Mouse (Mus musculus): Measurements from ENCODE around the gene Rxra.

Gene Rxra

DNA sequence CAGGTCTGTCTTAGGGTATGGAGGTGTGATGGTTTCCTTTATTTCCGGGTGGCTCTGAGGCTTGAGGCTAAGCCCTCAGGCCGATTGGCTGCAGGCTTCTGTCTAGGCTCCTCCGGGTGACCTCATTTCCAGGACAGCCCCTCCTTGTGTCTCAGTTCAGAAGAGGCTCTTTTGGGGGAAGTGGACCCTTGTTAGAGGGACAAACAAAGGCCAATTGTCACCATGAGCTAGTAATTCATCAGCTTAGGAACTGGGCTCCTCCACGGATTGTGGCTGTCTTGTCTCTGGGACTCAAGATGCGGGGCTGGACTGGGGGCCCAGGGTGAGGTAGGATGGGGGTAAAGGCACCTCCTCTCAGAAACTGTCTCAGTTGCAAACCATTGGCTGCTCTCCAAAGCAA lies 5.5 kb upstream of the Rxra start:
- CTCF ChIA-PET: no interaction called here

DNA sequence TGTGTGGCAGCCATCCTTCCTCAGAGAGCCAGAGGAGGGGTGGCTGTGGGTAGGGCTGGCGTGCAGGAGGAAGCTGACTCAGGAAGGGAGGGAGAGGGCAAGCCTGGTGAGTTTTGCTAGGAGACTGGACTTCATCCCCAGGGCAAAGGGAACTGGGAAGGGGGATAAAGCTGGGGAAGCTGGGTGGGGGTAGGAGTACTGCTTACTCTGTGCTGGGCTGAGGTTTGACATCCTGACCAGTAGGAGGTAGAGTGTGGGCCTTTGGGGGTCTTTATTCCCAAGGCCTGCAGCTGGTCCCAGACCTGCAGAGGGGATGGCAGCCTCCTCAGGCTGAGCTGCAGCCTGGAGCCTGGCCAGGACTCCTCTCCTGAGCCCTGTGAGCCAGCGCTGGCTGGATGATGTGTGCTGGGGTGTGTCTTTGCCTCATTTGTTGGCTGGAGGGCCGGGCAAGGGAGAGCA lies 4.6 kb upstream of the Rxra start:
- CTCF ChIA-PET: no interaction called here

DNA sequence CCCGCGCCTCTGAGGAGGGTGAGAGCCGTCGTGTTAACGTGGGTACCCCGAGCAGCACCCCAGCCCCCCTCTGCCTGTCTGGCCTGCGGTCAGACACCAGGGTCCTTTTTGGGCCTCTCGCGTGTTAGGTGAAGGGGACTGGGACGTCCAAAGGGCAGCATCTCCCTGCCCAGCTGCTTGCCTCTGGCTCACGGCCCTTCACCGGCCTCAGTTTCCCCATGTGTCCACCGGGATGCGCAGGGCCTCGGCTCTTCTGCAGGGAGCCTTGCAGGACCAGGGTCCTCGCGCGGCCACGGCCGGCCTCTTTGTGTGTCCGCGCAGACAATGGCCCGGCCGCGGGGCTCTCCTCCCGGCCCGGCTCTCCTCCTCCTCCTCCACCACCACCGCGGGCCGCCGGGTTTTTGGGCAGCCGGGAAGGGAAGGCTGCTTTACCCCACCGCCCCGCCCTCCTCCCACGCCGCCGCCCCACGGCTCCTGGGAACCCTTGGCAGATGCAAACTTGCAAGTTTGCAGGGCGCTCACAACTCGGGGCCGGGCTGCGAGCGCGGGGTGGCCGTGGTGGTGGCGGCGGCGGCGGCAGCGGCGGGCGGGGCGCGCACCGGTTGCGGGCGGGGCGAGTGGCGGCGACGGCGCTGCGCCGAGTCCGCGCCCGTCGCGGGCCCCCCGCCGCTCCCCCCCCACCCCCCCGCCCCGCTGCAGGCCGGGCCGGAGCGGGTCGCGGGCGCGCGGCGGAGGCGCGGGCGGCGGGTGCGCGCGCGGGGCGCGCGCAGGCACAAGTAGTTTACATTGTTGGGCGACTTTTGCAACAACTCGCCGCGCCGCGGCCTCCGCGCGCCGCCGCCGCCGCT lies 462 bp downstream of the Rxra start:
- CTCF ChIA-PET: no interaction called here

DNA sequence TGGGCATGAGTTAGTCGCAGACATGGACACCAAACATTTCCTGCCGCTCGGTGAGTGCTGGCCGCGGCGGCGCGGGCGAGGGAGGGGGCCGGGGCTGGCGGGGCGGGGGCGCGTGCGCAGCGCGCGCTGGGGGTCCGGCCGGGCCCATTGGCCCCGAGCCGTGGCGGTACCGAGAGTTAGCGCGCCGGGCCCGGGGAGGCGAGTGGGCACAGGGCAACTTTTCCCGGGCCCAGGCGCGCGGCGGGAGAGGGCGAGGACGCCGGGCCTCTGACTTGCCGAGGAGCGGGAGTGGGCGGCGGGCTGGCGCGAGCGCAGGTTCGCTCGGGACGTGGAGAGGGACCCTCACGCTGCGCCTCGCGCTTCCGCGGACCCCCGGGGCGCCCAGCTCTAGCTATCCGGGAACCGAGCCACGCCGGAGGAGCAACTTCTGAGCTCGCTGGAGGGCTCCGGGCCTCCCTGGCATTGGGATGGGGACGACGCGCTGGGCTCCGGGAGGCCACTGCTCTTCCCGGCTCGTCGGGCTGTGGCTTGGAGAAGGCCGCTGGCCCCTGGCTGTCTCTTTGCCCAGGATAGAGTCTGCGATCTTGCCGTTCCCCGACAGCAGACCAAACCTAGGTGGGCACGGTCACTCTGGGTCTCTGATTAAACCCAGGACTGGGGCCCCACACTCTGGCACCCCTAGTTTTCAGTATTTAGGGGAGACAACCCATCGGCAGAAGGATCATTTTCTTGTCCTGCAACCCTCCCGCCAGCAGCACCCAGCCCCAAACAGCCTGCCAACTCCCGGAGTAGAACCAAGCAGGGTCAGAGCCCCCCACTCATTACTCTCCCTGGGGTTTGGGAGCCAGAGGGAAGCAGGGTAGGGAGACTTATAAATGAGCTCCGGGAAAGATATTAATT lies 1.4 kb downstream of the Rxra start:
- CTCF ChIA-PET: interaction anchor here (0.6 kb wide), 1 partner anchor 1453 kb away, joined by 8 read pairs; no protein-coding TSS in a partner anchor

DNA sequence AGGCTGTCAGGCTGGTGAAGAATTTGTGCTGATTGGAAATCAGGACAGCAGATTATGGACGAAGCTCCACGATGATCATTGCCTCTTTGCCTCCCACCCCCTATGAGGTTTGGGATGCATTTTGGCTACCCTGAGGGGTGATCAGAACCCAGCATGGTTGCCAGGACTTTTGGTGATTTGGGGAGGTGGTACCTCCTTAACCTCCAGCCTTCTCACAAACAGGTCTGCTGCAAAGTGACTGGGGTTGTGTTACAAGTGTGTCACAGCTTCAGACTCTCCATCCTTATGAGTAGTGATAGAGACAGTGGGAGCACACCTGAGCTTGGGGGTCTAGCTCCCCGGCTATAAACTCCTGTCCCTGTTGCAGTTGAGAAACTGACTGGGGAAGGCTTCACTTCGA lies 2.1 kb downstream of the Rxra start:
- CTCF ChIA-PET: no interaction called here

DNA sequence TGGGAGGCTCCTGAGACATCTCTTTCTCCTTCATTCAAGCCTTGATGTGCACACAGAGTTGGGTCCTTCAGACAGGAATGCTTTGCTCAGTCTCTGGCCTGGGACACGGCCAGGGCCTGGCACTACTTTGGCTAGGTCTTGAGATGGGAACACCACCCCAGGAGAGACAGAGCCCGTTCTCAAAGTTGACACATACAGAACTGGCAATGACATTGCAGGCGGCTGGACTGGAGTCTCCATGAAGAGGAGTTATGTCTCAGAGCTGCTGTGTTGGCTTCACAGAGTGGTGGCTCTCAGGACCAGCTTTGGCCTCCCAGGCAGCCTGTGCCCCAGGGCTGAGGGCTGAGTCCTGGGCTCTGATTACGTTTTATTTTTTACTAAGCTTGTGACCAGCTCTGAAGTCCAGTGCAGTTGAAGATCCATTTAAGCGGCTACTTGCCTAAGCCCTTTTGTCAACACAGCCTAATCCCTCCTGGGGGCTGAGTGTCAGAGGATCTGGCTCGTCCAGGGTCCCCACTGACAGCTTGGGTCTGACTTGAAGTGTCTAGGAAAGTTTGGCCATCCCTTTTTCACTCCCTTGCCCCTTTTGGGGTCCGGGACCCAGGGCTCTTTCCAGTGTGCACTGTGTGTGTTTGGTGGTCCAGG lies 2.7 kb downstream of the Rxra start:
- CTCF ChIA-PET: no interaction called here

DNA sequence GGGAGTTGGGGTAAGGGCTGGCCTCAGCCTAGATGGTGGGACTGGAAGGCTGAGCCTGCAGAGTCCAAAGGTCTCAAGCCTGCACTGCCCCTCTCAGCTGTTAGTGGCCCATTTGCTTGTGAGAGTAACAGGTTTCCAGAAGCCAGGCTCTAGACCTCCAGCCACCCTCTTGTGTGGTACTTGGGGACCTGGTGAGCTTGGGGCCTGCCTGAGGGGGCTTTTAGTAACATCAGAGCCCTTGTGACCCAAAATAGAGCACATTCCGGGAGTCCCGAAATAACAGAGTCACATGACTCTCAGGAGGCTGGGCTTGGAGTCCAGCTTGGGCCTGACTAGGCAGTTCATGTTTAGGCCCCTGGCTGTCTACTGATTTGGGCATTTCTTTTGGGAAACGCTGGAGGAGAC lies 3.4 kb downstream of the Rxra start:
- CTCF ChIA-PET: no interaction called here

DNA sequence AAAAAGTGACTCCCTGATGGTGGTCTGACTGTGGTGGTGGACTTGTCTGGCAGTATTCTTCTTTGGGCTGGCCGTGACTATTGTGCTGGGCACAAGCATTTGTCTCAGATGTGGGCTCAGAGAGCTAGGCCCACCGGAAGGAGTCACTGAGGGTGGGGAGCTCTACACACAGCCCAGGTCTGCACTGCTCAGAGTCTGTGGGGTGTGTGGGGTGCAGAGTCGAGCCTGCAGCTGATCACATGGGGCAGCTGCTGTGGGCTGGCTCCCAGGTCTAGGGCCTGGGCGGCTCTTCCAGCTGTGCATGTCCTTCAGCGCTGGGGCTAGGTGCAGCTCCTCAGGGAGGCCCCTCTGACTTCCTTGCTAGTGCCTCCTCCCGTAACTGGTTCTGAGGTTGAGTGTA lies 3.8 kb downstream of the Rxra start:
- CTCF ChIA-PET: no interaction called here

DNA sequence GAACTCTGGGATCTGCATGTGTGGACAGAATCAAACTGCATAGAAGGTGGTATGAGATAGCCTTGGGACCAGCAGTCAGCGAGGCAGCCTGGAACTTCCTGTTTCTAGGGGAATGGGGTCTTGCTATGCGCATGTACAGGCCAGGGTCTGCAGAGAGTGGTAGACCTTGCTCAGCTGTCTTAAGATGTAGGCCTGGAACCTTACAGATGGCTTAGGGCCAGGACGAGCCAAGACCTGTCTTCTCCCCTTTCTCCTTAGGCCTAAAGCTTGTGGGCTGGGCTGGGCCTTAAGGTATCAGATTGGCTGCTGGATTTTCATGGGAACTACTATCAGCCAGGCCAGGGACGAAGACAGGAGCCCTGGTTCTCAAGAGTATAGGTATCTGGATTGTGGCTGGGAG lies 4.4 kb downstream of the Rxra start:
- CTCF ChIA-PET: no interaction called here

DNA sequence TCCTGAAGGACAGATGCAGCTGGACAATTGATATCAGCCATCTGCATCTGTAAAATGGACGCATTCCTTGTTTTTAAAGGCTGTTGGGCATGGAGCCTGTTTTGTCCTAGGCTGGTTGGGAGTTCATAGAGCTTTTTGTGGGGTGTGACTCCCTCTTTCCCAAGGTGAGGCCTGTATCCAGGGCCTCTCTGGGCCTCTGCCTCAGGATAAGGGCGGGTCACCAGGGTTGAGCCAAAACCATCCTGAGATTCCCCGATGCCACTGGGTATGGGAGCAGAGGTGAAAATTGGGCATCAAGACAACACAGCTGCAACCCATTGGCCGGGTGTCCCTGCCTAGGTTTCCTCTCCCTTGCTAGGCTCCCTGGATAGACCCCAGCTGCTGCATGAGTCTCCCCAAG lies 5.2 kb downstream of the Rxra start:
- CTCF ChIA-PET: no interaction called here

DNA sequence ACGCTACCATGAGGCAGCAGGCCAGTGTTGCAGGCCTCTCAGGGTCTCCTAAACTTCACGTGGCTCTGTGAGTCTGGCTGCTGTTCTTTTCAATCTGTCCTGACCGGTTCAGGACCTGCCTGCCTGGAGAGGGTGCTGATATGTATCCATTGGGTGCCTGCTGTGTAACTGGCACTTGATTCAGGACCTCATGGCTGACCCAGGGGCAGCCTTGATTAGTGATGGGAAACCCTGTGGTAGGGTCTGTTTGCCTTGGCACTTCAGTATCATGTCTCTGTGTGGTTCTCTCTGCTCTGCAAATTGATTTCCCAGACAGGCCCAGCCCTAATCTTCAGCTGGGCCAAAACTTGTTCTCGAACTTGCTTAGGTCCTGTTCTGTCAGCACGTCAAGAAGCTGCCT lies 5.9 kb downstream of the Rxra start:
- CTCF ChIA-PET: no interaction called here

DNA sequence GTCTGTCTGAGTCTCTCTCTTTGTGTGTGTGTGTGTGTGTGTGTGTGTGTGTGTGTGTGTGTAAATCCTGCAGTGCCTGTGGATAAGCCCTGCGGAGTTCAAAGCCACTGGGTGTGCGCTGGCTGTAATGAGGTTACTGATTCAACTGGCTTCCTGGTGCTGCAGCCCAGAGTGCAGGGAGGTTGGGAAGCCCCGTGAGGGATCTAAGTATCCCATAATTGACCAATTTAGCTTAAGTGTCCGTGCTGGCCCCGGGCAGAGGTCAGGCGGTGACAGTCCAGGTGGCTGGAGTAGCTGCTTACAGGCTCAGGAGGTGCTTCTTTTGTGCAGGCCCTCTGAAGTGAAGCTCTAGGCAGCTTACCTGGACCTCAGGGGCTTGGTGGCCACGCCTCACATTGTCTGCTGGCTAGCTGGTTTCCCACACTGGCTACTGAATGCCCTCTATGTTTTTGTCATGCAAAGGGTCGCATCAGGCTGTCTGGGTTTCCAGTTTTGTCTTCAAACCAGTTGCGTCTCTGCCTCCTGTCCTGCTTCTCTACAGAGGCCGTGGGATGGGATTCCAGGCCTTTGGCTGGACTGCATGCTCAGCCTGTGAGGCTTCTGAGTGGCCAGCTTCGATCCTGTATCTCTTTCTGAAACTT lies 7.9 kb downstream of the Rxra start:
- CTCF ChIA-PET: interaction anchor here (0.7 kb wide), 1 partner anchor 225 kb away, joined by 5 read pairs; no protein-coding TSS in a partner anchor

DNA sequence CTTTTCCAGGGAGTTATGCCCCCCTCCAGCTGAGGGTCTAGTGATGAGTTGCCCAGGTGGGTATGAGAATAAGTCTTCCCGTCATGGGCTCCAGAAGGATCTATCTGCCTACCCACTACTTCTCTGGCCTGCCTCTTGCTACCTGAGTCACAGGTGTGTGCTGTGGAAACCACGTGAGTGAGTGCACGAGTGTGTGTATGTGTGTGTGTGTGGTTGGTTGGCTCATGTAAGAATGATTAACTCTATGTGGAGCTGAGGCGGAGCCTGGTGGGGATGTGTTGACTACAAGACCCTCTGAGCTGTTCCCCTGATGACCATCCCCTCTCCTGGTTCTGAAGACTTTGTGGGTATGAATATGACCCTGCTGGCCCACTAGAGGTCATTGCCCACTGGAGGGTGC lies 9.7 kb downstream of the Rxra start:
- CTCF ChIA-PET: no interaction called here

DNA sequence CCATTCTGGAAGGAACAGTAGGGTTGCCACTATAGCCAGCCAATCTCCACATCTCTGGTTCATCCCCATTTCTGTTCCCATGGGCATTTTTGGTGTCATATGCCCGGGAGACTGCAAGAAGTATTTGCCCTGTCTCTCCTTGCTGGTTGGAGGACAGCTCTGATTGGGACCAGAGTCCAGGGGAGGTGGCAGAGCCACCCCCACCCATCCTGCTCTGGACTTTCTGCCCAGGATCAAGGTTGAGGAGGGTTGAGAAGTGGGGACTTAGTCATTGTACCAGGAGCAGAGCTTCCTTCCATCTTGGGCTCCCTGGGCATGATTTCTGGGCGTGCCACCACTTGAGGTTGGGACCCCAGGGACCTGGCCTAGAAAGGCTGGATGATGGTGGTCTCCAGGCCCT lies 10.1 kb downstream of the Rxra start:
- CTCF ChIA-PET: no interaction called here

DNA sequence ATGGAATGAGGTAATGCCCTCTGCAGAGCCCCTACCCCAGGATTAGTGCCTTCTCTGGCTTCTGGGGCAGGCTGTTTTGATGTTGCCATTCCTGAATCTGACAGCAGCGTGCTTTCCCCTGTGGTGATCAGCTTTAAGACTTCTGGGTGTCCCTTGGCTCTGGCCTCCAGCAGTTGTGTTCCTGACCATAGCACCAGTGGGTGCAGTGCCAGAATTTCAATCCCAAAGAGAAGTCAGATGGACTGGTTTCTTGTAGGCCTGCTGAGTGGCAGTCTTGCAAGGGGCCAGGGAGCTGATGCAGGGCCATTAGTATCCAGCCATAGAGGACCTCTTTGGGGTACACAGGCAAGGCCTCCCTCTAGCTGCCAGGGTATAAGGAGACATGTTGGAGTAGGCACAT lies 10.8 kb downstream of the Rxra start:
- CTCF ChIA-PET: no interaction called here

DNA sequence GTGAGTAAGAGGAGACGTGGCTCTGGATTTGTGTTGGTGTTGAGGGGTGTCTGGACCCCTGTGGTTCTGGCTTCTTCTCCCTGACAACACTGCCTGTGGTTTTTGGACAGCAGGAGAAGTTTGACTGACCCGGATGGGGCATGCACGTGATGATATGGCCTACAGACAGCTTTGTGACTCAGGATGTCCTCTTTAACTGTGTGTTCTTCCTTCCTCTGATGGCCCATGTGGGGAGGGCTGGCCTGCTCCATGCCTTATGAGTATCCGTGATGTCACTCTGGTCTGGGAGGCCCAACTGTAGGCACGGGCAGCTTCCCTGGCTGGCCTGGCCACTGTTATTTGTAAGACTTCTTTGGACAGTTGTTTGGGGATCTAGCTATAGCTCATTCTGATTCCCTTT lies 11.7 kb downstream of the Rxra start:
- CTCF ChIA-PET: no interaction called here

DNA sequence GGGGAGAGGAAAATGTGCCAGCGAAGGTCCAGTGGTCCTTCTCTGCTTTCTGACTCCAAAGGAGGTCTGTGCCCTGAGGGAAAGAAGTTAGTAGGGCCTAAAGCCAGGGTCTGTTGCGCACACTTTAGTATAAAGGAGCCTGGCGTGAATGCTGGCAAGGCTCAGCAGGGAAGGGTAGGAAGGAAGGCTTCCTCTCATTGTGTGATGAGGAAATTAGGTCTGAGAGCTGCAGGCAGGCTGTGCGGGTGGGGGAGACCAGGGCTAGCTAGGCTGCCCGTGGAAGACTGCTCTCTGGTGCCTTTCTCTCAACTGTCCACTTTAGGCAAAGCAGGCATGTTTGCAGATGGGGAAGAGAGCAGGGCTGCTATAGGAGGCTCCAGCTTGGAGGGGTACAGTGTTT lies 14.5 kb downstream of the Rxra start:
- CTCF ChIA-PET: no interaction called here

DNA sequence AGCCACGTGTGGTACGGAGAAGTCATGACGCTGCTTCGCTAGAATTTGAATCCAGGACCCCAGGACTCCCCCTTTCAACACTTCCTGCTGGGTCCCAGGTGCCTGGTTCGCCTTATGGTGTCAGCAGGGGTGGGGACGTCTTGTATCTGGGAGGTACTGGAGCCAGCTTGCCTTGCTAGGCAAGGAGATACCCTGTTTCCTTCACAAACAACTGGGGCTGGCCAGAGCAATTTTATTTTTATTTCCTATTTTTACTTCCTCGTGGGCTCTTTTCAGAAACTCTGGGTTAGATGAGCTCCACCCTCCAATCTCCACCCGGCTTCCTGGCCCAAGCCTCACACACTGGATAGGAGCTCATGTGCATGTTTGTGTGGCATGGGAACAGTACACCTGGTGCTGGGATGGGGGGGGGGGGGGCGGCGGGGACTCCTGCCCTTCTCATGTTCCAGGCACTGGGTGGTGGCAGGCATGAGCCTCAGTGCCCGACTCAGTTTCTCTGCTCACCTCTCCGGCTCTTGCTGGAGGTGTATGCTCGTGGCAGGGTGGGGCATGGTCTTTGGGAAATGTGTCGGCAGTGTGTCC lies 15.0 kb downstream of the Rxra start:
- CTCF ChIA-PET: no interaction called here

DNA sequence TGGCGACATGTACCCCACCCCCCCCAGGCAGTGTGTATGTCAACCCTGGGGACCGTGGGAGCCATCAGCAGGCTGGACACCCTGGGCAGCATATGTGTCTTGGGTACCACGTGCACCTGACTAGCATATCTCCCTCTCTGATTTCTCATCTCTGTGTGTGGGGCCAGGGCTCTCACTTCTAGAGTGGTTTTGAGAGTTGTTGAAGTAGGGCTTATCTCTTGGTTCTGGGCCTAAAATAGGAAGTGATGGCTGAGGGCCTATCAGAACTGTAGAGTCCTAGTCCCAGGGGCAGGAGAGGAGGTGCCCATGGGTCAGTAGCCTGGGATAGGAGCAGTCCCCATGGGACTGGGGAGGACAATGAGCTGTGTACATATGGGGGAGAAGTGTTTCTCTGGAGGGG lies 16.4 kb downstream of the Rxra start:
- CTCF ChIA-PET: no interaction called here

DNA sequence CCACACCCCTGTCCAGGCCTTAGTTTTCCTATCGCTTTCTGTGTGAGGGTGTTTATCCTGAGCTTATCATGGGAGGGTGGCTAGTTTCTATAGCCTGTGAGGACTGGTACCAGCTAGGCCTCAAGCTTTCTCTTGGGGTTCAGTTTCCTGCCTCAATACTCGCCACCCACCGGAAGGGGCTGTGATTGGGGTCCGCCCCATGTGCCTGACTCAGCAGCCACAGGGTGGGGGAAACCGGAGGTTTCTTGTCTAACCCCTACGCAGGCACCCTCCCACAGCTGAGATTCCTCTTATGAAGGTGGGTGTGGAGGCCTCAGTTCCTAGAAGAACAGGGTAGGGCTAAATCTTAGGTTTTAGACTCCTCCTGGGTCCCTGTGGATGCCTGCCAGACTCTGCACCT lies 17.4 kb downstream of the Rxra start:
- CTCF ChIA-PET: no interaction called here

DNA sequence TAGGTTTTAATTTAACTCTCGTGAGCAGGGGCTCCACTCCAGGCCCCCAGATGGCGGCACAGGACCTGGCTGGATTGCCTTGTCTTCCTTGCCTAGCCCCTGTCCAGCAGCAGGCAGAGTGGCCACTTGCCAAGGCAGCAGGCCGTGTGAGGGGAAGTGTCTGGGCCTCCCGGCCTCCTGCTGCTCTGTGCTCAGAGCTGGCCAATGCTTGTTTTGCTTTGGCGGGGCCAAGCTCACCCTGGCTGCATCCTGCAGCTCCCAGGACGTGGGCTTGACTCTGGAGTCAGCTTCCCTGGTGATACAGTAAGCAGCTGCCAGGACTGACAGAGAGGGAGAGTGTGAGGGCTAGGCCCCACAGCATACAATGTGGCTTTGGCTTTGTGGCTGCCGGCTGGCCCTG lies 23.3 kb downstream of the Rxra start:
- CTCF ChIA-PET: no interaction called here

DNA sequence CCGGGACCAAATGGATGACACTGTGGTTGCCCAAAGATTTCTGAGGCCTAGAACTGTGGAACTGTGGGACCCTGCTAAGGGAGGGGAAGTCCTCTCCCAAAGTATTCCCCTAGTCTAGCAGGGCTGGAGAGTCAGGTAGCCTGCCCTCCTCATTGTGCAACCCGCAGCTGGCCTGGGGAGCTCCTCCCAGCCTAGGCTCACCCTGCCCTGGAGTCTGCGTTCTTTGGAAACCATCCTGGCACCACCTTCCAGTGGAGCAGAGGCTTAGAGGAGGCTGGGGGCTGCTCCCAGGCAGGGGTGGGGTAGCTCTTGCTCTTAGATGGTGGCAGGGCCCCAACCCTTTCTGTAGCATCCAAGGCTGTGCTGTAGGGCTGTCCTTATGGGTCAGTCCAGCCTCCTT lies 26.0 kb downstream of the Rxra start:
- CTCF ChIA-PET: no interaction called here

Measured in spleen, embryonic (tissue).